Mouse (Mus musculus) ES-E14 (cell line): ENCODE results near the gene Senp5. TPM values are rescaled to one million over a fixed set of nuclear protein-coding genes. Genes with fewer than 3 reads are reported as not detected.

ENCODE experiments used
- DNase-seq: peaks from one replicate; pipeline ENCODE4 v3.0.0-alpha.2; 2013; ENCODE audit warnings: low read depth, low spot score
- H3K27ac ChIP-seq: 2 replicates; pipeline ENCODE4 v1.5.1; 2012; ENCODE audit warnings: low read depth, mild to moderate bottlenecking, low read length, moderate library complexity, mixed read lengths; ENCODE audit not compliant: poor library complexity, insufficient read depth, severe bottlenecking
- H3K36me3 ChIP-seq: 2 replicates; pipeline ENCODE4 v1.6.1; 2012; ENCODE audit warnings: mild to moderate bottlenecking, low read length, moderate library complexity, mixed read lengths; ENCODE audit not compliant: control insufficient read depth, poor library complexity, insufficient read depth, severe bottlenecking
- H3K4me1 ChIP-seq, 2 experiments: fragments of 150-350 bp in 1 of 2; sonication (generic) in 1 of 2; 2 replicates each; pipeline ENCODE4 v1.6.1; 2012; ENCODE audit warnings: low read length in 2 of 2, mild to moderate bottlenecking in 1 of 2, mixed read lengths in 1 of 2; ENCODE audit not compliant: control insufficient read depth in 2 of 2, insufficient read depth in 2 of 2, poor library complexity in 1 of 2
- H3K4me3 ChIP-seq, 2 experiments: fragments of 150-350 bp in 1 of 2; sonication (generic) in 1 of 2; 2 replicates each; pipeline ENCODE4 v1.5.1; 2012; ENCODE audit warnings: low read length in 2 of 2, low read depth in 1 of 2, mild to moderate bottlenecking in 1 of 2, mixed read lengths in 1 of 2; ENCODE audit not compliant: insufficient read depth in 1 of 2, poor library complexity in 1 of 2, severe bottlenecking in 1 of 2
- H3K9ac ChIP-seq: 2 replicates; pipeline ENCODE4 v1.6.1; 2012; ENCODE audit warnings: low read depth, mild to moderate bottlenecking, low read length, mixed read lengths; ENCODE audit not compliant: poor library complexity, insufficient read depth, severe bottlenecking
- H3K9me3 ChIP-seq: fragments of 150-350 bp; sonication (generic); 2 replicates; pipeline ENCODE4 v1.6.1; 2012; ENCODE audit warnings: low read depth, mild to moderate bottlenecking, low read length; ENCODE audit not compliant: control insufficient read depth, insufficient read depth
- CHD2 ChIP-seq: IDR thresholded peaks from 2 replicates; pipeline ENCODE4 v1.6.1; 2014; ENCODE audit warnings: mild to moderate bottlenecking, low read depth, low read length, inconsistent platforms
- HCFC1 ChIP-seq: IDR thresholded peaks from 2 replicates; pipeline ENCODE4 v1.6.1; 2012; ENCODE audit warnings: low read length, inconsistent platforms, borderline replicate concordance; ENCODE audit not compliant: insufficient read depth
- MAFK ChIP-seq: IDR thresholded peaks from 2 replicates; pipeline ENCODE4 v1.6.1; 2014; ENCODE audit warnings: mild to moderate bottlenecking, low read depth, low read length, inconsistent platforms; ENCODE audit not compliant: insufficient read depth
- ZC3H11A ChIP-seq: IDR thresholded peaks from 2 replicates; pipeline ENCODE4 v1.6.1; 2012; ENCODE audit warnings: low read depth, mild to moderate bottlenecking, inconsistent platforms, low read length, borderline replicate concordance
- ZNF384 ChIP-seq: IDR thresholded peaks from 2 replicates; pipeline ENCODE4 v1.6.1; 2012; ENCODE audit warnings: low read depth, low read length, inconsistent platforms
- in situ Hi-C, 2 experiments: fragments of 600-800 bp; cut with MboI; formaldehyde crosslinking; loops; one replicate each; pipeline ENCODE4 v1.15.1; 2025; ENCODE audit warnings: low sequenced_read_pairs in 2 of 2, inconsistent platforms in 1 of 2; ENCODE audit not compliant: unreplicated experiment in 2 of 2
- total RNA-seq: library from RNA; depleted of rRNA; stranded (reverse); fragments of 300-350 nt; gene quantifications from 2 replicates; pipeline ENCODE4 v1.2.3, GENCODE M21; 2012

Senp5 gene
- total RNA-seq, 1 experiment = 16.3 TPM

GRCm38 (mm10) chr16:31945372-31945771, 57.7 kb downstream of the Senp5 start:
- peaks cover 2 to 11% of the 10 kb centered on the region in 2 experiments; a peak in 1 of 4 replicates for H3K4me1 ChIP-seq
- H3K27ac ChIP-seq = no peak overlapping the region

GRCm38 (mm10) chr16:31944698-31945255, 58.3 kb downstream of the Senp5 start:
- no peak for DNase-seq
- Histone ChIP-seq H3K27ac (no peak overlapping the region), H3K9ac (no peak overlapping the region; the same call in 1 of the 2 replicates), H3K9me3 (no peaks in the 10 kb centered on the region), H3K36me3 (0 out of 2 replicates have a peak, but pooled peaks cover 2% of the 10 kb centered on the region), H3K4me3 (no peak overlapping the region), H3K4me1 (peaks cover 2 to 11% of the 10 kb centered on the region in 2 experiments; a peak in 1 of 4 replicates)
- TF ChIP-seq ZC3H11A (no peak), HCFC1 (no peak), MAFK (no peak), CHD2 (no peak), ZNF384 (no peak)
- in situ Hi-C loops = no loop called here

More at GRCm38 (mm10) chr16:31945372-31945771, 57.7 kb downstream of the Senp5 start:
- in situ Hi-C loops = no loop called here
- 0 out of 2 replicates have a peak, but pooled peaks cover 2% of the 10 kb centered on the region for H3K36me3 ChIP-seq
- no peak for DNase-seq
- H3K9me3 ChIP-seq = no peaks in the 10 kb centered on the region
- TF ChIP-seq ZC3H11A (no peak), HCFC1 (no peak), ZNF384 (no peak), MAFK (no peak), CHD2 (no peak)
- H3K4me3 ChIP-seq = no peak overlapping the region
- no peak overlapping the region for H3K9ac ChIP-seq

- H3K9ac ChIP-seq = peak overlapping the region; percentile 70
- in situ Hi-C loops = no loop called here
- TF ChIP-seq ZC3H11A (peak; percentile 47; the same call in 1 of the 2 replicates), CHD2 (no peak)
- H3K9me3 ChIP-seq = no peaks in the 10 kb centered on the region
- DNase-seq = peak; percentile 69
- H3K4me1 ChIP-seq = peaks cover 0 to 11% of the 10 kb centered on the region in 2 experiments; a peak in 1 of 4 replicates
- peak overlapping the region; percentile 53 to 55 for H3K4me3 ChIP-seq
- no peak overlapping the region for H3K27ac ChIP-seq
- 0 out of 2 replicates have a peak, but pooled peaks cover 2% of the 10 kb centered on the region for H3K36me3 ChIP-seq
These were observed 59.1 kb downstream of the Senp5 start for GRCm38 (mm10) chr16:31943980-31944379.

GRCm38 (mm10) chr16:31940586-31940985, 62.5 kb downstream of the Senp5 start:
- Histone ChIP-seq H3K4me3 (no peak overlapping the region), H3K4me1 (peaks cover 0 to 9% of the 10 kb centered on the region in 2 experiments; a peak in 1 of 4 replicates), H3K9me3 (no peaks in the 10 kb centered on the region), H3K9ac (no peak overlapping the region), H3K36me3 (0 out of 2 replicates have a peak, but pooled peaks cover 2% of the 10 kb centered on the region), H3K27ac (no peak overlapping the region)
- no peak for TF ChIP-seq CHD2
- no peak for TF ChIP-seq ZC3H11A
- TF ChIP-seq HCFC1 = no peak
- TF ChIP-seq MAFK = no peak
- TF ChIP-seq ZNF384 = no peak
- in situ Hi-C loops = no loop called here
- no peak for DNase-seq

GRCm38 (mm10) chr16:31938856-31939255, 64.2 kb downstream of the Senp5 start:
- H3K9me3 ChIP-seq = no peaks in the 10 kb centered on the region
- TF ChIP-seq ZC3H11A = no peak
- no peak for TF ChIP-seq CHD2
- TF ChIP-seq HCFC1 = no peak
- no peak for TF ChIP-seq MAFK
- no peak for TF ChIP-seq ZNF384
- no peaks in the 10 kb centered on the region for H3K36me3 ChIP-seq
- H3K4me1 ChIP-seq = peaks cover 0 to 6% of the 10 kb centered on the region in 2 experiments; a peak in 2 of 4 replicates
- DNase-seq = no peak
- no peak overlapping the region for H3K9ac ChIP-seq
- no peak overlapping the region for H3K27ac ChIP-seq
- in situ Hi-C loops = no loop called here
- no peak overlapping the region for H3K4me3 ChIP-seq
